Mouse (Mus musculus) bone marrow, adult 2 months (tissue): ENCODE measurements at regions not wholly inside any gene's neighbourhood (a gene's known extent, or its start where the extent isn't known, plus 50 kb on each side); places are given as distances from the start of the nearest gene placed in this dataset.

Experiments
- CTCF ChIP-seq: fragments of 200-500 bp; IDR thresholded peaks from 2 replicates; pipeline ENCODE4 v1.5.1; 2011; ENCODE audit warnings: low read length, control low read depth; ENCODE audit not compliant: control insufficient read depth, insufficient read depth
- POLR2A ChIP-seq: fragments of 200-500 bp; IDR thresholded peaks from 2 replicates; pipeline ENCODE4 v1.6.1; 2011; ENCODE audit warnings: low read depth, mild to moderate bottlenecking, control low read depth, low read length, borderline replicate concordance; ENCODE audit not compliant: control insufficient read depth

DNA sequence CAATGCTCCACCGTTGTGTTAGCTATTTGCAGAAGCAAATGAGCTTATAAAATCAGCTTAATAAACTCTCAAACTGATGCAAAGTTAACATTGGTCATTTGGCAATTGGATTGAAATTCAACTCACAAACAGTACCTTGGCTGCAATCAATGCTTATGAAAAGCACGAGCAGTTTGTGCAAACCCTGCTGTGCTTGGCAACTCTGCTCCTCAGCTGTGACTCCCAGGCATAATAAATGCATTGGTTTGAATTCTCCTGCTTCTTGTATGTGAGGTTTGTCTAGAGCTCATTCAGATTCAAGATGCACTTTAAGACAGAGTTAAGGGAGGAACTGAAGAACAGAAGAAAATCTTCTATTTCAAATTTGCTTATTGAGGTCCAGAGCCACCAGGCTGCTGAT is 553.2 kb upstream of the Marcks start:
- TF ChIP-seq CTCF, result no peak
- TF ChIP-seq POLR2A, result no peak
